Mouse (Mus musculus): ENCODE data around the gene Nop53.
A peak's percentile ranks its signal among the peaks of the same experiment; 100 is the strongest.

The Nop53 gene

DNA sequence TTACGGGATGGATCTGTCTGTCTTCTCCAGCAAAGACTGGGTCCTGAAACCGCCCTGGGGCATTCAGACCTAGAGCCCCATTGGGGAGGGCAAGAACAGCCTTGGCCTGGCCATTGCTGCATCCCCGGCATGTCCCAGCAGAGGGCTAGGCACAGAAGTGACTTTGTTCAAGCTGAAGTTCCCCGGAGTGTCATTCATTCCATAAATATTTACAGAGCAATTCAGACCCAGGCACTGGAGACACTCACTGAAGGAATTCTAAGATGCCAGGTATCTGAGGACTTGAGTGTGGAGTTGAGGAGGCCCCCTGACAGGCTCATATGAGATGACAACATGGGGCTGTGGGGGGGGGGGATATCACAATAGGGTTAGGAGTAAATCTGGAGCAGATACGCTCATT is 10.3 kb upstream of the Nop53 start:
- no peak for DNase-seq

DNA sequence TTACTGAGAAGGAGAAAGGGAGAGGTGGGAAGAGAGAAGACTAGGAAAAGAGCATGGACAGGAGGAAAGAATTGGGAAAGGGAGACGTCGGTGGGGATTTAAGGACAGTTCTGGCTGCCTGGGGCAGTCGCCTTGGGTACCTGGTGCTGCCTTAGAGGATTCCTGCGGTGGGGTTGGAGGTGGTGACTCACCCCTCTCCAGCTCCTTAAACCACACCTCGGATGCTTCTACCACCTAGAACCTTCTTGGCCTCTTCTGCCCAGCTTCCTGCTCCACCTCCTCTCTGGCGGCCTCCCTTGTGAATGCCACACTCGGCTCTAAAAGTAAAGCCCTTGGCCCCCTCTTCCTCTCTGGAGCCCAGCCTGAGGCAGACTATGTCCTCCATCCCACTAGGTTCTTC is 9.6 kb upstream of the Nop53 start:
- no peak for DNase-seq

DNA sequence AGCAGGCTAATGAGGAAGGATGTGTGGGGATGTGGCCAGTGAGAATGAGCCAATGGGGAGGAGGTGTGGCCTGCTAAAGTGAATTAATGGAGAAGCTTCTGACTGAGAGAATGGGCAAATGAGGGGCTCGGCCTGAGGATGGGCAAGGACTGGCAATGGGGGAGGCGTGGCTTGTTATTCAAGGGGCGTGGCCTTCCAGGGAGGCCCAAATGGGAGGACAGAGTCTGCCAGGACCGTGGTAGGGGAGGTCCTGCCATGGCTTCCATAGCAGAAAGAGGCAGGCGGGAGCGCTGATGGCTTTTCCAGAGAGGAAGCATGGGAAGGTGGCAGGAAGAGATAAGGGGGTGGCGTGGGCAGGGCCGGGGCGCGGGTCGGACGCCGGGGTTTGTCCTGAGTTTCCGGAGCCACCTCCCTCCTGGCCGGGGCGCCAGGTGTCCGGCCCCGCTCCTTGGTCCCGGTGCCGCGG is 9.1 kb upstream of the Nop53 start:
- DNase-seq: no peak

DNA sequence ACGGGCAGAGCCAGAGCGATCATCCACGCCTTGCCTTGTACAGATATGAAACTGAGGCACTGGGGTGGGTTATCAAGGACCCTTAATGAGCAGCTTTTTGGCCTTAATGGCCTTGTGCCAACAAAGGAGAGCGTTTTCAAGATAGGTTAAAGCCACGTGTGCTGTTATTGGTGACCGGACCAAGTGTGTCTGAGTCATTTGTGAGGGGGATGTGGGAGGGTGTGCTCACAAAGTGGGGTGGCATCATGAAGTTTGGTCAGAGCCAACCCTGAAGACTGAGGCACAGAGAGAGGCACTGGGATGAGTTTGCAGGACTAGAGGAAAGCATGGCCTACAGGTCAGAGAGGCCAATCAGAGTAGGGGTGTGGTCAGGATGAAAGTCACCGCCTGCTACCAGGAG is 8.6 kb upstream of the Nop53 start:
- DNase-seq: no peak

DNA sequence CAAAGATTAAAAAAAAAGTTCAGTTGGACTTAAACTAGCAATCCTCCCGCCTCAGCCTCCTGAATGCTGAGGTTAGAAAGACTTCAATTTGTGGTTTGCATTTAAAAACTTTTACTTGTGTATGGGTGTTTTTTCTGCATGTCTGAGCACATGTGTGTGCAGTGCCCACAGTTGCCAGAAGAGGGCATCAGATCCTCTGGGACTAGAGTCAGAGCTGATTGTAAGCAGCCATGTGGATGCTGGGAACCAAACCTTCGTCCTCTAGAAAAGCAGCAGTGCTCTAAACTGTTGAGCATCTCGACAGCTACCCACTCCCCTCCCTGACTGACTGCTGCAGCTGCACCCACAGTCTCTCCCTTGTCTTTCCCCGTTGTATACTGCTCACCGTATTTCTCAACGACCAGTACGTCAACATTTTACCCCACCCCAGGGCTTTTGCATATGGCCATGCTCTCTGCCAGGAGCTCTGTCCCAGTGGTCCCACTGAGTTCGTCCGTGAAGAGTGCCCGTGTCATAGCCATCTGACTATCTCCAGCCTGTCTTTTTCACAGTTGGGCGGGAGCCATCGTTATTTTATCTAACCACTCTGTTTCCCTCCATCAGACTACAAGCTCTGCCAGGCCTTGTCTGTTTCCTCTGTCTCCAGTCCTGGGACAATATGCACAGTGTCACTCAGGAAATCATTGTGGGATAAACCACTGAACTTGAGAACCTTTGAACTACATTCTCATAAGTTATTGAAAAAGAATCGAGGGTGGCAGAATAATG is 7.6 kb upstream of the Nop53 start:
- no peak for DNase-seq

DNA sequence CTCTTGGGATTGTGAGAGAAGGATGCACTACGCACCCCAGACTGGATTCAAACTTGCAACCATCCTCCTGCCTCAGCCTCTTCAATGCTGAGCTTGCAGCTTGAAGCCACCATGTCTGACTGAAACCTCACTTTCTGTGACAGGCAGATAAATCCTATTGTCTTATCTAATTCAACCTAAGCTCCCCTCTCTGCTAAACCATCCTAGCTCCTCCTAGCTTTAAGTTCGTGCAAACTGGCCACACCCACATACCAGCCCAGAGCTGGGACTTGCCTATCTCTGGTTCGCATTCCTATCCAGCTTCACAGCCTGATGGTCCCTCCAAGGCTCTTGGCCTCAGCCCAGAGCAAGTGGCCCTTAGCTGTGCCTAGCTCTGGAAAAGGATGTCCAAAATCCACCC is 6.5 kb upstream of the Nop53 start:
- no peak for DNase-seq

DNA sequence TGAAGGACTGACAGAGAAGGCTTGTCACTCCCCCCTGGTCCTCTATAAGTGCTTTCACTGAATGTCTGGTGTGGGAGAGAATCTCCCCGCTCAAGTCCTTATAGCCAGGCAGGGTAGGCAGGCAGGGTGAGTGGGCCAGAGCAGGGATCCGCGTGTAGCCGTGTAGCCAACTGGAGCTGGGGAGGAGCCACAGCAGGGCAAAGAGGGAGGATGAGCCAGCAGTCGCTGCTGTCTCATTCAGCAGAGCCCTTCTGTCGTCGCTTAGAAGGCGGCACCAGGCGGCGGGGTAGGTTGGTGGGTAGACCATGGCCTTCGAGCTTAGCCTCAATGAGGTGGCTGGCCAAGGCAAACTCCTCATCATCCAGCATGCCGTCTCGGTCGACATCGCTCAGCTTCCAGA is 4.1 kb upstream of the Nop53 start:
- DNase-seq: no peak

DNA sequence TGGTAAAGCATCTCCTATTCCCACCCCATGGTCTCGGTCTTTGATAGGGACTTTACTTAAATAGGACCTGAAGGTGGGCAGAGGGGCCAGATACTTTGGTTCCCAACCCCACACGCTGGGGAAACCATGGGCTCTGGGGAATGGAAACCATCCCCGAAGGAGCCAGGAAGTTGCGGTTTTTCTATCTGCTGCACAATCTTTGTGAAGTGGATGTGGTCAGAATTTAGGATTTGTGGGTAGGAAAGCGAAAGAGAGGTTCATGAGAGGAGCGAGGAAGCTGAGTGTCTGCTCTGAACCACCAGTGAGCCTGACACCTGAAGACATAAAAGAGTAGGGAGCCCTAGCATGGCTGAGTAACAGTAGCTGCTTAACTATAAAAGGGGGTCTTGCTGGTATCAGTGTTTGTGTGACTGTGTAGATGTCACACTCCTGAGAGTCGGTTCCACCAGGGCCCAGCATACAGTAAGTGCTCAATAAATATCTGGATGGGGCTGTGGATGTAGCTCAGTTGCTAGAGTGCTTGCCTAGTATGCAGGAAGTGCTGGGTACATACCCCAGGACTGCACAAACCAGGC is 3.4 kb upstream of the Nop53 start:
- DNase-seq: peak; percentile 37

DNA sequence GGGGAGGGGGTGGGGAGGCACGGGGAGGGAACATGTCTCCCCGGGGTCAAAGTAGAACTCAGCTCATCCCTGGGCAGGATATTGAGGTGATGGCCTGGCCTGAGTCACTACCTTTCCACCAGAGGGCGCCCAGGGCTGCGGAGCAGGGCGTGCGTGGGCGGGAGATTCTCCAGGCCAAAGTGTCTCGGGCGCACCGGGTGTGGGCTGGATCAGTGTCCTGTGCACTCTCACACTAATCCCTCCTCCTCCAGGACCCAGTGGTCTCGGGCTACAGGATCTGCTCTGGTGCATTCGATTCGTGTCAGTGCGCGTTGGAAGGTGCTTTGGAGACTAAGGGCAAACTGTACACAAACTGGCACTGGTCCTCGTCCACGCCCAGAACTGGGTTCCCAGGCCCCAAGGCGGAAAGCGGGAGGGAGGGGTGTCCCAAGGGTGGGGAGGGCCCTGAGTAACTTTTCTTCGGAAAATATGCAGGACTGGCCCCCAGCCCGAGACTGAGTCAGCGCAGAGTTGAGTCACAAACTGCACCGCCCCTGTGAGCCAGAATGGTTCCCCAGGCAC is 2.6 kb upstream of the Nop53 start:
- peak; percentile 80 for DNase-seq

DNA sequence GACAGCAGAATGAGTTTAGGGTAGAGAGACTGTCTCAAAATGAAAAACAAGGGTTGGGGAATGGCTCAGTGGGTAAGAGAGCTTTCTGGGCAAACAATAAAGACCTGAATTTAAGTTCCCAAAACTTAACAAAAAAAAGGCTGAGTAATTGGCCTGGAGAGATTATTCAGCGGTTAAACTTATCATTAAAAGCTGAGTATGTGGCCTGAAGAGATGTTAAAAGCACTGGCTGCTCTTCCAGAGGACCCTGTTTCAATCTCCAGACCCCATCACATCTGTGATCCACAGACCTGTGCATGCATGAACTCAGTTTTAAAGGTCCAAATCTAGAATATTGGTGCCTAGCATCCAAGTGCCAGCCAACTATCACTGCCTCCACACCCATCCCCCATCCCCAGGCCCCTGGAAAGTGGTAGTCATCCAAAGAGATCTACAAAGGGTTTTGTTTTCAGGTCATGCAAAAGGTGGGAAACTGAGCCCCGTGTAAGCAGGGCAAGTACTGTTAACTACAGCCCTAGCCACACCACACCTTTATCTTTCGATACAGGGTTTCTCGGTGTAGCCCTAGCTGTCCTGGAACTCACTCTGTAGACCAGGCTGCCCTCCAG is 1.9 kb upstream of the Nop53 start:
- DNase-seq: no peak

DNA sequence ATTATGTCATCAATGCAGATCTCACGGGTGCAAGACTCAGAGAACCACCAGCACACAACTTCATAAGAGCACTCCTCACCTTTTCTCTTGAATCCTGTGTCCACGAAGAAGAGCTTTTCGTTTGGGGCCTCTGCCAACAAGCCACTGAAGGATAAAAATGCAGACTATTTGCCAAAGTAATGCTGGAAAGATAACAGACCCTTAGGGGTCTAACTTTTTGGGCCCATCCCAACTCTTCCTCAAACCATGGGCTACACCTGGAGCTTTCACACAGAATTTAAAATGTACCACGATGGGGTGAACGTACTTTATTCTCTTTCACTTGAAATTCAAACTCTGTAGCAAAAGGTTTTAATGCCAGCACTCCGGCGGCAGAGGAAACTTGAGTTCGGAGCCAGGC is 663 bp downstream of the Nop53 start:
- DNase-seq: no peak

DNA sequence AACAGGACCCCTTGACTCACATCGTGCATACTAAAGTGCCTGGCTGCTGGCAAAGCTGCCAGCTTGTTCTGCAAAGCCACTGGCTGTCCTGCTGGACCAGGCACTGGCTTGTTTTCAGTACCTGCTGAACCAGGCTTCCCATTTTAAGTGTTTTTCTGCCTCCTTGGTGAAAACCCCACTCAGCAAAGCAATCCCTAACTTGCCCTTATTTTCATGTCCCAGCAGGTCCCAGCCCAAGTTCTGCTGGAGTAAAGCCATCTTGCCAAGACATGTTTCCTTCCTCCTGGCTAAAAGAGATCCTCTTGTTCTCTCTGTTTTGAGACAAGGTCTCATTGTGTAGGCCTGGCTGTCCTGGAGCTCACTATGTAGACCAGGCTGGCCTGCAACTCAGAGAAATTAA is 1.6 kb downstream of the Nop53 start:
- no peak for DNase-seq

DNA sequence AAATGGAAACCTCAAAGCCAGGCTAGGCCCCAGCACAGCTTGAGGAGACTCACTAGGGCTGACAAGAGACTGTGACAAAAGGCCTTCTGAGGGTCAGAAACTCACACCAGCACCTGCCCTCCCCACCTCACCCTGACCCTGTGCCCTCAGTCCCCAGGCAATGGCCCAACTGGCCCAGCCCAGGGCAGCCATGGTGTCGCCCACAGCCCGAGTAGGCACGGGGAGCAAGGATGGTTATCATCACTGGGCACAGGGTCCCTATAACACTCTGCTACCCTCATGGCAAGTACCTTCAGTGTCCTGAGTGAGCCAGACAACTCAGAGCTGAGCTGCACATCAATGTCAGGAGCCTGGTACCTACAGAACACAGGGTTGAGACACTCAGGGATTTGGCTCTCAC is 7.3 kb downstream of the Nop53 start:
- no peak for DNase-seq

DNA sequence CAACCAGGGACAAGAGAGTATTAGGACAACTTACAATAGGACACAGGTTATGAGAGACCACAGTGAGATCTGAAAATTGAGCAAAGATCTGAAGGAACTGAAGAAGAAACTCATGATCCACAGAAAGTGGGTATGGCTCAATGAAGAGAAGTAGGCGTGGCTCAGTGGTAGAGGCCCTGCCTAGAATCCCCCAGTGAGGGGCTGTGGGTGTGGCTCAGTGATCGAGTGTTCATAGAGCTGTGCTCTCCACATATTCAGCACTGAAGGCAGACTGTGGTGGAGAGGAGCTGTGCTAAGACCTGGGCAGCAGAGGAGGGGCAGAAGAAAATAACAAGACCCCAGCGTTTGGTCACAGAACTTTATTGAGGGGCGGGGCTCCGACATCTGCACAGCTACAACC is 8.4 kb downstream of the Nop53 start:
- no peak for DNase-seq

DNA sequence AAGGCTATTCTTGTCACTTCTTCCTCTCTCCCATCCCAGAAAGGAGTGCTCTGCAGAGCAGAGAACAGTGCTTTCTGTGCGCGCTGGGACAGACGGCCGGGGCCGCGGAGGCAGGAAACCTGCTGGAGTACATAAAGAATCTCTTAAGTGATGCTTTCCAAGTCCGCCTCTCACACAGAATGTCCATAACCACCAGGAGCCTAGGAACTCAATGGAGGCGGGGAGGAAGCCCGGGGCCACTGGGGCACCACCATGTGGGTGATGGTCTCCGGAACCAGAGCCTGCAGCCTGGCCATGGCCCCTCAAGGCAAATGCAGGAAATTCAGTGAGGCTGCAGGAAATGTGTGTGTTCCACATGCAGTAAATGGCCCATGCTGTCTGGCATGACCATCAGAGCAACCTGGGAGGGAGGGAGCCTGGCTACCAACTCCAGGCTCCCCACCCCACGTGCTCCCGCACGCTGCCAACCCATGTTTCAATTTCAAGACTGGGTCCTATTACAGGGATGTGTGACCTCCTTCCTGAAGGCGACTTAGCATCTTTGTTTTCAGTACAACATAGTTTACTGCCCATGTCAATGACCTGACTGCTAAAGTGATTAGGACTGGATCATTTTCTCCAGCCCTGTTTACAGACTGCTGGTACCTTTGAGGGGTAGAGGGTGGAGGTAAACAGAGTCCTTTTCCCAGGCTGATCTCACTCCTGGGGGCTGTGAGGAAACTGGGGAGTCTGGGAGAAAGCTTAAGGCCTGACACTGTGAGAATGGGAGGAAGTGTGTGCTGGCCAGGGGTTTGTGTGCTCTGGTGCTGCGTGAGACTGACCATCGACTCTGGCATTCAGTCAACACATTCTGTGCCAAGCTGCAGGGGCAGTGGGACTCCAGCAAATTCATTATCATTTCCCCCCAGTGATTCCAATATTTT is 12.2 kb downstream of the Nop53 start:
- DNase-seq: no peak

DNA sequence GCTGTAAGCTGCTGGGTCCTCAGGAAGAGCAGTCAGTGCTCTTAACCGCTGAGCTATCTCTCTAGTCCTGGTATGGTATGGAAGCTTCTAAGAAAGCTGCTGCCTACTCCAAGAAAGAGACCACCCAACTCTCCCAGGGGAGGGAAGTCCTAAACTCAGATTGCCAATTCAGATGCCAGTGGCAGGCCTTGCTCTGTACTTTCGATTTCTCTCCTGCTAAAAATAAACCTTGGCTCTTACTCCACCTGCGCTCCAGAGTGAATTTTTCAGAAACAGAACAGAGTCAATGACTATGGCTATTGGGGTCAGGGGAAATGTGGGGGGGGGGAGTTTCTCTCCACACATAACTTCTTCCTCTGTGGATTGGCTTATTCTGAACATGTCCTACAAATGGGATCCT is 14.2 kb downstream of the Nop53 start:
- DNase-seq: no peak

DNA sequence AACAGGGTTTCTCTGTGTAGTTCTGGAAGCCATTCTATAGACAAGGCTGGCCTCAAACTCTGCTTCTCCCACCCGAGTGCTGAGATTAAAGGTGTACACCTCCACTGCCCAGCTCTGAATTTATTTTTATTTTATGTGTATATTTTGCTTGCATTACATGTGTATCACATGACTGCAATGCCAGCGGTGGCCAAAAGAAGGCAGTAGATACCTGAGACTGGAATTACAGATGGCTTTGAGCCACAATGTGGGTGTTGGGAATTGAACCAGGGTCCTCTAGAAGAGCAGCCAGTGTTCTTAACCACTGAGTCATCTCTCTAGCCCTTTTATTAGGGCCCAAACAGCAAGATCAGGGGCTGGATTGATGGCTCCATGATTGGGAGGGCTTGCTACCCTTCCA is 15.3 kb downstream of the Nop53 start:
- no peak for DNase-seq

DNA sequence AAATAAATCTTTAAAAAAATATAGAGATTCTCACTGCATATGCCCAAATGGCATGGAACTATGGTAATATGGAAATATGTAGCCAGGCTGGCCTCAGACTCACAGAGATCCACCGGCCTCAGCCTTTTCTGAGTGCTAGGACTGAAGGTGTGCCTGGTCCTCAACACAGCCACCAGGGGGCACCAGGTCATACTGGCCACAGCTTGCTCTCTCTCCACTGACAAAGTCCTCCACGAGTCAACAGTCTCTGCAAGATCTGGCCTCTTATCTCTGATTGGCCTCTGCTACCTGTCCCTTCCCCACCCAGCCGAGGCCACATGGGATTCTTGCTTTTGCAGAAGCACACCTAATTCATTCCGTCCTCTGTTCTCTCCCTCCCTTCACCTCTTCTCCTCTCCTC is 16.0 kb downstream of the Nop53 start:
- DNase-seq: peak; percentile 63

DNA sequence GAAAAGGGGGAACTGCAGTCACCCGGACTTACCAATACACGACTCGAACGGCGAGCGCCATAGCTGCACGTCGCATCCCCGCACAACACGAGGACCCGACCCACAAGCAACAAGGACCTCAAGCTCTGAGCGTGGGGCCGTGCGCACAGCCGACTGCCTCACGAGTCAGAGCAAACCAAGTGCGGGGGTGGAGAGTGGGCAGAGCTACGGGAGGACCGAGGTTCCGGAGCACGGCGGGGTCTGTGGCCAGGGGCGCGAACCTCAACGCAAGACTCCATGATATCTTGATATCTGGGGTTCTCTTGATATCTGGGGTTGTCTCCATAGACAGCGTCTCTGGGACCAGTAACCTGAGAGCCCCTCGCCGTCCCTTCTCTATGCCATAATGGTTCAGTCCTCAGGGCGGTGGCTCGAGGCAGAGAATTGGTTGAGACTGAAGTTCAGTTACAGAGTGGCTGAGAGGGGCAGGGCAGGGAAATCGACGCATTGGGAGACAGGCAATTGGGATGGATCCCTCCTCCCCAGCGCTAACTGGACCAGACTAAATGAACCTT is 23.6 kb downstream of the Nop53 start, which contains the start of gene Selenow:
Gene Selenow, minus strand, starts transcription at position 183 of the 554 bp plus-strand sequence.
- peak; percentile 93 for DNase-seq

DNA sequence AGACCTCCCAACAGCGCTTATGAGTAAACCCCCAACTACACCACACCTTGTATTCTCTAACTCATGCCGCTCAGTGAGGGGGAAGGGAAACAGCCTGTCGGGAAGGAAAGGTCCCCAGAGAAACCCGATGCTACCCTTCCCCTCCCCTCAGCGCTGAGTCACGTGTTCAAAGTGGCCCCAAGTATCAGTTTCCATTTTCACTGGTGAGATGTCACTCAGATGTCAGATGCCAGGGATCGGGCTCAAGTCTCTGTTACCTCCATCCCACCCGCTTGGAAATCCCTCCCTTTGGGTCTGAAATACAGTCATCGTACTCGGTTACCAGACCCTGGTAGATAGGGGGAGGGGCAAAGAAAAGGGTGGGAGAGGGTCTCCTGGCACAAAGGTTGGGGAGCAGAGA is 24.1 kb downstream of the Nop53 start:
- peak; percentile 58 for DNase-seq

DNA sequence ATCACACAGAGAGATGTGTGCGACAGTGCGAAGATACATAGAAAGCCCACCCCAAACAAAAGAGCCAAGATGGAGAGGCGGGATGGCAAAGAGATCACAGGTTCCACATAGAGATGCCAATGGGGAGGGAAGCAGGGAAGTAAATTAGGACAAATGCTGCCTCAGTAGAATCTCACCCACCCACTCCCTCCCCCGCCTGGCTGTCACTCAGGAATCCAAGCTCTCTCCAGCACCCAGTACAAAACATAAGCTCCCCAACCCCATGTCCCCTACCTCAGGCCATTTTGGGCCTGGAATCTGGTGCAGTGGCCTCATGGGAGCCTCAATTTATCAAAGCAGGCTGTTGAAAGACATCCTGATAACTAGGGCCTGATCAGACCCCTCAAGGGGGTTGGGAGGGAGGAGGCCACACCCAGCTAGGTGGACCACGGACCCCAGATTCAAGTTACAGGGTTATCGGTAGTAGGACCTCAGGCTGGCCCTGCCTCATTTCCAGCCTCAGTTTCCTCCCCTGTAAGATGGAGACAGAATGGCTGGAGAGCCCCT is 25.2 kb downstream of the Nop53 start:
- DNase-seq: no peak

DNA sequence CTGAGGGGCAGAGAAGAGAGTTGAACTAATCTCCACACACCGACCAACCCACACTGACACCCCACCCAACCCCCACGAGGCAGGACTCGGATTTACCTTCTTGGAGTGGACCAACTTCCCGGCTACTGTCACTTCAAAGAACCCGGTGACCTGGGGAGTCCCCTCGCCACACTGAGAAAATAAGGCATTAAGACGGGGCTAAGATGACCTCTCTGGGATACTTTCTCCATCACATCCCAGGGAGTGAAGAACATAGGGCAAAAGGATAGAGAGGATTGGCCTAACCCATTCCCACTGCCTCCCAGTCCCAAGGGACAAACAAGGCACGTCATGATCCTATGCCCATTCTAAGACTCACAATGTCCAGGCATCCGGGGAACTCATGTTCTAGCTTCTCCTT is 25.9 kb downstream of the Nop53 start:
- DNase-seq: no peak
